Mouse (Mus musculus): Measurements from ENCODE around the gene Exosc6.

- TF ChIP-seq CTCF (IDR thresholded peaks at IDR 0.05; ENCODE audit: control insufficient read depth, insufficient read depth, low read length) (no peak), POLR2A (IDR thresholded peaks at IDR 0.05; ENCODE audit: borderline replicate concordance, control insufficient read depth, low read depth, low read length) (no peak)
Observed at GRCm38 (mm10) chr8:111034276-111034675, 21.9 kb upstream of the Exosc6 start.

All from bone marrow, adult 2 months (tissue).